Mouse (Mus musculus) kidney, postnatal 14 days (tissue): Measurements from ENCODE around the gene Prl8a8.

ENCODE experiments used
- DNase-seq: peaks from one replicate; pipeline ENCODE4 v3.0.0; 2022; ENCODE audit warnings: mixed read lengths

Prl8a8 gene

GRCm38 (mm10) chr13:27513117-27513516 is at the start of gene Prl8a8:
Gene Prl8a8 (minus strand): TSS chr13:27513217.
- no peak for DNase-seq

GRCm38 (mm10) chr13:27553336-27553735 is 40.3 kb upstream of the Prl8a8 start:
- DNase-seq, result no peak

GRCm38 (mm10) chr13:27523156-27523555 is 10.1 kb upstream of the Prl8a8 start:
- no peak for DNase-seq

- no peak for DNase-seq
These were observed 5.4 kb downstream of the Prl8a8 start for GRCm38 (mm10) chr13:27507645-27508044.
